Mouse (Mus musculus) liver, embryonic 11.5 days (tissue): ENCODE measurements at regions not wholly inside any gene's neighbourhood (a gene's known extent, or its start where the extent isn't known, plus 50 kb on each side); places are given as distances from the start of the nearest gene placed in this dataset.
"Not testable (repeated sequence)": the region's sequence is repeated elsewhere in the genome, so short reads cannot be mapped to it uniquely, and the experiment has no call there.

Experiments used
- ATAC-seq: fragments of 200-750 bp; cut with Nextera tagmentation; replicated peaks from 2 replicates; pipeline ENCODE4 v1.8.0; 2017; ENCODE audit warnings: moderate number of reproducible peaks, mild to moderate bottlenecking, moderate TSS enrichment, moderate library complexity; ENCODE audit not compliant: low FRiP score
- DNase-seq: peaks from one replicate; pipeline ENCODE4 v3.0.0-alpha.2; 2017; ENCODE audit warnings: low spot score
- H3K27ac ChIP-seq: fragments of 300-500 bp; sonication (generic); 2 replicates; pipeline ENCODE4 v1.5.1; 2014; ENCODE audit warnings: mild to moderate bottlenecking, low read depth, low read length, control low read depth
- H3K27me3 ChIP-seq: fragments of 300-500 bp; sonication (generic); replicated peaks from 2 replicates; pipeline ENCODE4 v1.6.1; 2014; ENCODE audit warnings: low read length, mixed read lengths; ENCODE audit not compliant: control insufficient read depth, insufficient read depth
- H3K36me3 ChIP-seq: fragments of 300-500 bp; sonication (generic); 2 replicates; pipeline ENCODE4 v1.6.1; 2014; ENCODE audit warnings: mild to moderate bottlenecking, low read length, moderate library complexity, mixed read lengths; ENCODE audit not compliant: control insufficient read depth, insufficient read depth
- H3K4me1 ChIP-seq: fragments of 300-500 bp; sonication (generic); replicated peaks from 2 replicates; pipeline ENCODE4 v1.6.1; 2014; ENCODE audit warnings: low read length, mixed read lengths; ENCODE audit not compliant: control insufficient read depth, insufficient read depth
- H3K4me2 ChIP-seq: fragments of 300-500 bp; sonication (generic); 2 replicates; pipeline ENCODE4 v1.6.1; 2014; ENCODE audit warnings: mild to moderate bottlenecking, control low read depth, moderate library complexity
- H3K4me3 ChIP-seq: fragments of 300-500 bp; sonication (generic); 2 replicates; pipeline ENCODE4 v1.5.1; 2014; ENCODE audit warnings: low read depth, low read length, control low read depth
- H3K9ac ChIP-seq: fragments of 300-500 bp; sonication (generic); 2 replicates; pipeline ENCODE4 v1.6.1; 2014; ENCODE audit warnings: low read depth, low read length, control low read depth
- H3K9me3 ChIP-seq: fragments of 300-500 bp; sonication (generic); 2 replicates; pipeline ENCODE4 v1.6.1; 2016; ENCODE audit warnings: low read length, inconsistent platforms, mixed read lengths; ENCODE audit not compliant: control insufficient read depth
- WGBS: fragments of 180-500 bp; shearing (Covaris S2); extraction: QIAGEN DNeasy Blood & Tissue Kit; methylation state at CpG from one replicate; pipeline ENCODE4 v1.1.7; 2014; 5-methylcytosine and 5-hydroxymethylcytosine counted together

GRCm38 (mm10) chr3:40405949-40406236 lies 125.2 kb upstream of the Intu start:
- H3K4me1 ChIP-seq, result no peaks in the 10 kb centered on the region
- DNase-seq (no peak), ATAC-seq (no peak)
- H3K27me3 ChIP-seq, result no peaks in the 10 kb centered on the region
- H3K36me3 ChIP-seq, result no peaks in the 10 kb centered on the region
- H3K27ac ChIP-seq, result no peak overlapping the region
- no peak overlapping the region for H3K9ac ChIP-seq
- WGBS, result 80% methylated on average over 2 of the region's 2 CpGs
- no peak overlapping the region for H3K4me2 ChIP-seq
- no peaks in the 10 kb centered on the region for H3K9me3 ChIP-seq
- H3K4me3 ChIP-seq, result no peak overlapping the region

DNA sequence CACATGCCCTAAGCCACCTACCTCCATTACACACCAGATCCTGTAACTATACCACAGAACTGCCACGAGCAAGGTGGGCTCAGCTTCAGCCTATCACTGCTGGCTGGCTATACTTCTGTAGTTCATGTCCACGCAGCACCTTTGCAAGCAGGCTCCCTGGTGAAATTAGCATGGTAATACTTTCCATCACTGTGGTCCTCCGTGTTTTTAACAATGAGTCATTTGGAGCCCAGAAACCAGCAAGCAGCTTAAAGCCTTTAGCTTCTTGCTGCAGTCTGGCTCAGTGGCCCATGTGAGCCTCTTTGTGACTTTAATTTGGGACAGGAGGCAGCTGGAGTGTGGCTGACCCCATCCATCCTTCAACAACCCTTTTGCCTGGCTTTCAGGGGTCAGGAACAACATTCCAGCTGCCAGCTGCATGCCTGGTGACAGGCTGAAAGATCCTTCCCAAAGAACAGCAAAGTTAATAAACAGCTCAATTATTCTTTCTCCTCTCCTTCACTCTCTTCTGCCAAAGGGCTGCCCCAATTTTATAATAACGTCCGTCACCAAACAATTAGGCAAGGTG lies 122.1 kb upstream of the Intu start:
- H3K9me3 ChIP-seq, result no peaks in the 10 kb centered on the region
- DNase-seq, result no peak
- no peaks in the 10 kb centered on the region for H3K27me3 ChIP-seq
- no peaks in the 10 kb centered on the region for H3K36me3 ChIP-seq
- H3K4me2 ChIP-seq, result no peak overlapping the region
- no peak for ATAC-seq
- no peaks in the 10 kb centered on the region for H3K4me1 ChIP-seq
- no peak overlapping the region for H3K4me3 ChIP-seq
- H3K27ac ChIP-seq, result no peak overlapping the region
- 60% methylated on average over 5 of the region's 5 CpGs for WGBS
- no peak overlapping the region for H3K9ac ChIP-seq

GRCm38 (mm10) chr3:40410749-40411310 lies 120.3 kb upstream of the Intu start:
- H3K27ac ChIP-seq, result no peak overlapping the region
- H3K27me3 ChIP-seq, result no peaks in the 10 kb centered on the region
- no peak for DNase-seq
- H3K9ac ChIP-seq, result no peak overlapping the region
- WGBS, result 51% methylated on average over 4 of the region's 4 CpGs
- no peaks in the 10 kb centered on the region for H3K36me3 ChIP-seq
- no peaks in the 10 kb centered on the region for H3K4me1 ChIP-seq
- H3K4me2 ChIP-seq, result no peak overlapping the region
- no peak for ATAC-seq
- H3K4me3 ChIP-seq, result no peak overlapping the region
- no peaks in the 10 kb centered on the region for H3K9me3 ChIP-seq

GRCm38 (mm10) chr3:40425183-40425844 lies 105.8 kb upstream of the Intu start:
- not testable (repeated sequence) for H3K27me3 ChIP-seq, H3K4me3 ChIP-seq, H3K9ac ChIP-seq, H3K4me2 ChIP-seq, DNase-seq, H3K4me1 ChIP-seq, H3K9me3 ChIP-seq, H3K27ac ChIP-seq, H3K36me3 ChIP-seq, ATAC-seq
- 62% methylated on average over 16 of the region's 18 CpGs for WGBS

DNA sequence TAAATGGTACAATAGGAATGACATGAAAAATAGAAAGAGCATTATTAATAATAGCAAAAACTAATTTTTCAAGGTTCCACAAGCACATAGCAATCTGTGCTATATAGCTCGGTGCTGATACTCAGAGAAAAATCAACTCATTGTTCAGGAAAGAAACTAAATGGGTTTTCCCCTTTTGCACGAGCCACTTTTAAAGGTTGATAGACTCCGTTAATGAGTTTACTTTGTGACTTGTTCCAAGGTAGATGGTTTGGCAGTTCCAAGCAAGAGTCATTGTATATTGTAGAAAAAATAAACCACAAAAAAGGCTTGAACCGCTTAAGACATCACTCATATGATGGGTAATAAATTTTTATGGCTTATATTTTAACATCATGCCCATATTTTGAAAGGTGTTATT lies 105.0 kb upstream of the Intu start:
- ATAC-seq, result no peak

GRCm38 (mm10) chr3:40428021-40428420 lies 103.1 kb upstream of the Intu start:
- Histone ChIP-seq H3K9me3 (no peaks in the 10 kb centered on the region), H3K4me3 (no peak overlapping the region), H3K36me3 (no peaks in the 10 kb centered on the region), H3K4me1 (no peaks in the 10 kb centered on the region), H3K27ac (no peak overlapping the region), H3K27me3 (no peaks in the 10 kb centered on the region), H3K9ac (no peak overlapping the region), H3K4me2 (no peak overlapping the region)
- 77% methylated on average over 5 of the region's 5 CpGs for WGBS
- ATAC-seq (no peak), DNase-seq (no peak)

More for the DNA sequence above, 105.0 kb upstream of the Intu start:
- no peaks in the 10 kb centered on the region for H3K4me1 ChIP-seq
- H3K27ac ChIP-seq, result no peak overlapping the region
- no peaks in the 10 kb centered on the region for H3K9me3 ChIP-seq
- 79% methylated on average over 4 of the region's 4 CpGs for WGBS
- H3K9ac ChIP-seq, result no peak overlapping the region
- no peak overlapping the region for H3K4me2 ChIP-seq
- no peak for DNase-seq
- no peaks in the 10 kb centered on the region for H3K36me3 ChIP-seq
- H3K4me3 ChIP-seq, result no peak overlapping the region
- H3K27me3 ChIP-seq, result no peaks in the 10 kb centered on the region

- no peak overlapping the region for H3K4me3 ChIP-seq
- H3K36me3 ChIP-seq, result no peaks in the 10 kb centered on the region
- H3K4me2 ChIP-seq, result no peak overlapping the region
- ATAC-seq, result no peak
- no peaks in the 10 kb centered on the region for H3K9me3 ChIP-seq
- 84% methylated on average over 4 of the region's 4 CpGs for WGBS
- no peaks in the 10 kb centered on the region for H3K4me1 ChIP-seq
- no peaks in the 10 kb centered on the region for H3K27me3 ChIP-seq
- DNase-seq, result no peak
- H3K9ac ChIP-seq, result no peak overlapping the region
- no peak overlapping the region for H3K27ac ChIP-seq
Measured at GRCm38 (mm10) chr3:40438251-40438650, 92.8 kb upstream of the Intu start.

GRCm38 (mm10) chr3:40441092-40442036 lies 89.7 kb upstream of the Intu start:
- H3K4me1 ChIP-seq, result no peaks in the 10 kb centered on the region
- no peaks in the 10 kb centered on the region for H3K27me3 ChIP-seq
- H3K4me3 ChIP-seq, result no peak overlapping the region
- ATAC-seq, result no peak
- H3K9me3 ChIP-seq, result no peaks in the 10 kb centered on the region
- no peak overlapping the region for H3K4me2 ChIP-seq
- no peaks in the 10 kb centered on the region for H3K36me3 ChIP-seq
- no peak overlapping the region for H3K9ac ChIP-seq
- 59% methylated on average over 14 of the region's 14 CpGs for WGBS
- DNase-seq, result no peak
- no peak overlapping the region for H3K27ac ChIP-seq
